Mouse (Mus musculus): ENCODE data around the gene Dnah9.

The Dnah9 gene

DNA sequence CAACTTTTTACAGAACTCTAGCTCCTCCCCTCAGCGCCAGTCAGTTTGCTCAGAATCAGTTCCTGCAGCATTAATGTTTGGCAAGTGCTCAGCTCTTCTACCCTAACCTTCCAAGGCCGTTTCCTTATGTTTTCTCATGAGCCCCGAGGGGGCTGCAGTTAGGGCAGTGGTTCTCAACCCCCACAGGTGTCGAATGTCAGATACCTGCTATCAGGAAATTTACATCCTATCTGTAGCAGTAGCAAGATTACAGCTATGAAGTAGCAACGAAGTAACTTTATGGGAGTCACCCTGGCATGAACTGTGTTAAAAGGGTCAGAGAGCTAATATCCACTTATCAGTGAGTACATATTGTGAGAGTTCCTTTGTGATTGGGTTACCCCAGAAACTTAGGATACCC is 321.9 kb downstream of the Dnah9 start:
- no peak for TF ChIP-seq GATA4 (IDR thresholded peaks at IDR 0.05; ENCODE audit: insufficient replicate concordance, low read length)

DNA sequence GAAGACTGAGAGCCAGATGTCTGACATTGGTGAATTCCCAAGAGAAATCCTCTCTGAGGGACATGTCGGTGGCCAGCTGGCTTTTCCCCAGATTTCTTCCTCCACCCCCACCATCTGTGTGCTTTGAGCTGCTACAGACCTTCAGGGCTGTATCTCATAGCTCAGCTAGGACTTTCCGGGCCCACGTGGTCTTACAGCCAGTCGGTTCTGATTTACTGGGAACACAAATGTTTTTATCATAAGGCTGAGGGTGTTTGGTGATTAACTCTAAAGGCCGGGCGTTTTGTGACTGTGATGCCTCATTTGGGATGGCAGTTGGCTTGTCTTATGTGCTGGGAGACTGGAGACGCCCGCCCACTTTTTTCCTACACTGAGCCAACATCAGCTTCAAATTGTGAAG is 329.4 kb downstream of the Dnah9 start:
- no peak for TF ChIP-seq GATA4 (IDR thresholded peaks at IDR 0.05; ENCODE audit: insufficient replicate concordance, low read length)

DNA sequence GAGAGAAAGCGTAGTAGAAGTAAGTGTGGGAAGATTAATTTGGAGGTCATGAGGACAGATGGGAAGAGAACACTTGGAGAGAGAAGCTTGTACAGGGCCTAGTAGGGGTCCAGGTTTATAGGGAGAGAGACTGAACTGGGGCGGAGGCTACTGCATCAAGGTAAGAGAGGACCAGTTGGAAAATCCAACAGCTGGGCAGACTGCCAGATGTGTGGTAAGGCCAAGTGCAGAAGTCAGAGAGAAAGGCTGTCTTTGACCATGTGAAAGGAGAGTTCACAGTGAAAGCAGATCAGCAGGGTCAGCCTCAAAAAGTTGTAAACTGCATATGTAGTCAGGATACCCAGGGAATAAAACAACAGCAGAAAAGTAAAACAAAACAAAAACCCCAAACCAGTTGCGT is 343.8 kb downstream of the Dnah9 start:
- TF ChIP-seq GATA4 (IDR thresholded peaks at IDR 0.05; ENCODE audit: insufficient replicate concordance, low read length): no peak

DNA sequence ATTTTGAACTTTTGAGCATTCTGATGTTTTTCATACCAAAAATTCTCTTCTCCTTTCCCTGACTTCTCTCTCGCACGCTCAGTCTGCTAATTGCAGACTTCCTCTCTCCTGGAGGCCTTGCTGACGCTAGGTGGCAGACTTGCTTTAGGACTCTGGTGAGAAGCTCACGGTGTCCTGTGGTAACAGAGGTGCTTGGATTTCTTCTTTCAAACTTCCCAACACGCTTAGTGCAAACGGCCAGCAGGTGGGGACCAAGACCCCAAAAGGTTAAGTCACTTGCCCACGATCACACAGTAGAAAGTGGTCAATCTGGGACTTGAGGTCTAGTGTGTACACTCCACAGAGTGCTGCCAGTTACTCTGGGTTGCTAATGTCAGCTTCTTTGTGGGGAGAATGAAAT is 347.5 kb downstream of the Dnah9 start:
- TF ChIP-seq GATA4 (IDR thresholded peaks at IDR 0.05; ENCODE audit: insufficient replicate concordance, low read length): no peak

GRCm38 (mm10) chr11:65820280-65820679 is 348.1 kb downstream of the Dnah9 start:
- TF ChIP-seq GATA4 (IDR thresholded peaks at IDR 0.05; ENCODE audit: insufficient replicate concordance, low read length): no peak

DNA sequence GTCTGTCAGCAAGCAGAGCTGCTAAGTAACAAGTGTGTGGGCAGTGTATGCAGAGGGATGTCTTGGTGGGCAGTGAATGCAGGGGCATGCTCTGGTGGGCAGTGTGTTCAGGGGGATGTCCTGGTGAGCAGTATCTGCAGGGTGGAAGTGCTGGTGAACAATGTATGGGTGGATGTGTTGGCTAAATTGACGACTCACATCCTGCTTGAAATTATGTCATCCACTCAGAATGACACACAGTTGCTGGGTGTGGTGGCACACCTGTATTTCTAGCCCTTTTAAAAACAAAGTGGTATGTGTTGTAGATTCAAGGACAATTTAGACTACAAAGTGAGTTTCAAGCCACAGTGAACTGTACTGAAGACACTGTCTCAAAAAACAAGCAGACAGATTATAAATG is 350.2 kb downstream of the Dnah9 start:
- TF ChIP-seq GATA4 (IDR thresholded peaks at IDR 0.05; ENCODE audit: insufficient replicate concordance, low read length): no peak

- no peak for TF ChIP-seq GATA4 (IDR thresholded peaks at IDR 0.05; ENCODE audit: insufficient replicate concordance, low read length)
Measured at GRCm38 (mm10) chr11:65816237-65816636, 352.1 kb downstream of the Dnah9 start.

GRCm38 (mm10) chr11:65814381-65814780 is 354.0 kb downstream of the Dnah9 start:
- TF ChIP-seq GATA4 (IDR thresholded peaks at IDR 0.05; ENCODE audit: insufficient replicate concordance, low read length): no peak

DNA sequence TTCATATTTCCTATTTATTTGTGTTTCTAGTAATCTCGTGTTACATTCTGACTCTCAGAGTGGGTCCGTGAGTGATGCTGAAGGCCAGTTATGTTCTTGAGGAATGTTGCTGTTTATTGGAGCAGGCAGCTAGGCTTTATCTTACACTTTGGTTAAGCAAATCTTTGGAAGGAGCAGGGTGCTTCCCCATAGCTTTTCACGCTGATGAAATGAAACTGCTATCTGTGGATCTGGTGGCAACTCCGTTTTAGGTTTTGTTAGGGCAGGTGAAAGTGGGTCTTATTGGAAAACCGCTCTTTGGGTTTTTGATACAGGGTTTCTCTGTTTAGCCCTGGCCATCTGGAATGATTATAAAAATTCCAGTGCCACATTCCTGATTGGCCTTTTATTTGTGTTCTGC is 356.3 kb downstream of the Dnah9 start:
- TF ChIP-seq GATA4 (IDR thresholded peaks at IDR 0.05; ENCODE audit: insufficient replicate concordance, low read length): no peak

- TF ChIP-seq GATA4 (IDR thresholded peaks at IDR 0.05; ENCODE audit: insufficient replicate concordance, low read length): no peak
Measured at GRCm38 (mm10) chr11:65807601-65808000, 360.8 kb downstream of the Dnah9 start.

DNA sequence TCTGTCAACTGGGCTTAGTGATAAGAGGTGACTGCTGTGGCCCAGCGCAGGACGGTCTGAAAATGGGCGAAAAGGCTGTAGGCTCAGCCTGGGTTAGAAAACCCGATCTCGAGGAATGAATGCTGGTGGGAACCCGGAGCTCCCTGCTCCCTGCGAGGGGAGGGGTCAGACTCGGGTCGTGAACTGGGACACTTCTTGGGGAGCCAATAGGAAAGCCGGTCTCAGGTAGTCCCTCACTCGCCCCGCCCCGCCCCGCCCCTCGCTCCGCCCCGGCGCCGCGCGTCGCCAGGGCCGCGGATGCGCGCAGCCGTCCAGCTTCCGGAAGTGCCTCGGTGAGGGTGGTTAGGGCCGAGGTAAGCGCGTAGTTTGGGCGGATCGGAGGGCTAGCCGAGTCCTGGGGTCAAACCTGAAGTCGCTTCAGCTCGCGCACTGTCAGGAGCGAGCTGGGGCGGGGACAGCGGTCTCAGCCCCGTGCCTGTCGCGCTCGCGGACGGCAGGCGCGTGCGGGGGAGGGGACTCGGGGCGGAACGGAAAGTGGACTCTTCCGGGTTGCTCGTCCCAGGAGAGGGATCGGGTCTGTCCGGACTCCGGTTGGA is 361.3 kb downstream of the Dnah9 start, which contains the start of gene Zkscan6:
Gene Zkscan6 (plus strand): TSS at position 267 of the 596 bp plus-strand sequence.
- TF ChIP-seq GATA4 (IDR thresholded peaks at IDR 0.05; ENCODE audit: insufficient replicate concordance, low read length): peak; percentile 10; the same call in 1 of the 2 replicates

DNA sequence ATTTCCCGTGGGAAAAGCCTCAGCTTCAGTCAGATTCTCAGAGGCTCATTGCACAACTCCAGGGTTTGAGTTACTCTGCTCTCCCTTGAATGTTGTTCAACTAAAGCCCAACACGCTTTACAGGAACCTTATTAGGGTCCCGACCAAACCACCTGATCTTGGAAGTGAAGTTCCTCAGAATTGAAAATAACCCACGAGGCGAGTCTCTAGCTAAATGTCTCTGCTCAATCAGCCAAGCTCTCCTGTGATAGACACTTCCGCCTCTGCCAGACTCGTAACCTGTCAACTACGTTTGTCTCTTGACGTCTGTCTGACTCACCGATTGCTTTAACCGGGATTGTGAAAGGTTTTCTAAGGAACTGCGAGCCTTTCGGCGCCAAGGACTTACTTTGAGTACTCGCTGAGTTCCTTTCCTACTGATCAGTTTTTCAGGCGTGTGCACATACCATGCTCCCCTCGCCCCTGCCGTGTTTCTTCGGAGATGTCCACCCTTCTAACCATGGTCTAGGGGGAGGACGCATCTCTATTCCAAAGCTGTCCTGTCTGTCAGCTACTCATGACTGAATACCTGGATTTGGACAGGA is 361.9 kb downstream of the Dnah9 start:
- no peak for TF ChIP-seq GATA4 (IDR thresholded peaks at IDR 0.05; ENCODE audit: insufficient replicate concordance, low read length)

DNA sequence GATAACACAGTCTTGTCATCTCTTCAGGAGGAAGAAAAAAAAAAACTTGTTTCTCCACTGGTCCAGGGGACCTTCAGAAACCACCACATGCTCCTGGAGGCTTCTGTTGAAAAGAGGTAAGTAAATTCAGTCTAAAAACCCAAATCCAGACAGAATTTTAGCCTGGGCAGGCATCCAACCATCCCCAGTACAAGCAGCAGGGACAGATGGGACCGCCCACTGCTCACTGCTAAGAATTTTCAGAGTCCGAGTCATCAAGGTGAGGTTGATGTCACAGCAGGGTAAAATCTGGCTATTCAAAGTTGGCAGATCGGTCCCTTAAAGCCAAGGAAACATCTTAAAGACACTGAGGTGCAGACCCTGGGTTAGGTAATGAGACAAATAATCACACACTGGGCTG is 366.5 kb downstream of the Dnah9 start:
- no peak for TF ChIP-seq GATA4 (IDR thresholded peaks at IDR 0.05; ENCODE audit: insufficient replicate concordance, low read length)

DNA sequence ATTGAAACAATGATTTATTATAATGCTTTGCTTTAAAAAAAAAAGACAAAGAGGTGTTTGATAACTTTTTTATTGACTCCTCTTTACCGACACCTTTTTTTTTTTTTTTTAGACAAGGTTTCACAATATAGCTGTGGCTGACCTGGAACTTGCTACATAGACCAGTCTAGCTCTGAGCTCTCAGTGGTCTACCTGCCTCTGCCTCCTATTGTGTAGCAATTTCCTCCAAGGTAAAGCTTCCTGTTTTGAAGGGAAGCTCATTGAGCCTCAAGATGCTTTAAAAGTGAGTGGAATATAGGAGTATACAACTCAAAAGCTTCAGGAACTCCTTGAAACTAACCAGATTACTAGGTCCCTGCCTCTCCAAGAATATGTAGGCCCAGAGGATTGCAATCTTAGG is 372.5 kb downstream of the Dnah9 start:
- TF ChIP-seq GATA4 (IDR thresholded peaks at IDR 0.05; ENCODE audit: insufficient replicate concordance, low read length): no peak

- no peak for TF ChIP-seq GATA4 (IDR thresholded peaks at IDR 0.05; ENCODE audit: insufficient replicate concordance, low read length)
Measured at GRCm38 (mm10) chr11:65794428-65795219, 373.7 kb downstream of the Dnah9 start.

GRCm38 (mm10) chr11:65788154-65788553 is 380.2 kb downstream of the Dnah9 start, which contains the start of gene Map2k4:
TSS of gene Map2k4 (minus strand) at chr11:65788297.
- TF ChIP-seq GATA4 (IDR thresholded peaks at IDR 0.05; ENCODE audit: insufficient replicate concordance, low read length): peak; percentile 16; the same call in 1 of the 2 replicates

All from liver, adult (tissue).